Mouse (Mus musculus): ENCODE data around the gene Lrrc61.
"Not testable (repeated sequence)": the region's sequence is repeated elsewhere in the genome, so short reads cannot be mapped to it uniquely, and the experiment has no call there.

Gene Lrrc61

GRCm38 (mm10) chr6:48554280-48555103 is at the start of gene Lrrc61:
TSS of gene Lrrc61 (plus strand) at chr6:48554796.
- peak; percentile 98 to 99 for DNase-seq

- DNase-seq, result no peak
Observed at GRCm38 (mm10) chr6:48508087-48508486, 46.5 kb upstream of the Lrrc61 start.

DNA sequence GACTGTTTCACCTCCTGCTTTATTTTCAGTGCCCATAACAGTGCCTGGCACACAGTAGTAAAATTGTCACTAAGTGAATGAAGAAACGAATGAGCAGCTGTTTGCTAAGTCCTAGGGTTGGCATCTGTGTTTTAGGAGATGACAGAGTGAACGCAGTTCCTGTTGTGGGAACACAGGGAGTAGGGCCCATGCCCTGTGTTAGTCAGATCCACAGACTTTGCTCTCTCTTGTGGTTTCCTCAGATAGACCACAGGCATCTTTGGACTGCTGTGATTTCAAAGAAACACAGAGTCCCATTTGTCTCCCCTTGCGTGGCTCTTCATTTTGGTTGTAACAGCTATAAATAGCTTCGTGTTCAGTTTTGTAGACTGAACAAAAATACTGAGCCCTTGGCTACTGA is 44.2 kb upstream of the Lrrc61 start:
- DNase-seq, result no peak

DNA sequence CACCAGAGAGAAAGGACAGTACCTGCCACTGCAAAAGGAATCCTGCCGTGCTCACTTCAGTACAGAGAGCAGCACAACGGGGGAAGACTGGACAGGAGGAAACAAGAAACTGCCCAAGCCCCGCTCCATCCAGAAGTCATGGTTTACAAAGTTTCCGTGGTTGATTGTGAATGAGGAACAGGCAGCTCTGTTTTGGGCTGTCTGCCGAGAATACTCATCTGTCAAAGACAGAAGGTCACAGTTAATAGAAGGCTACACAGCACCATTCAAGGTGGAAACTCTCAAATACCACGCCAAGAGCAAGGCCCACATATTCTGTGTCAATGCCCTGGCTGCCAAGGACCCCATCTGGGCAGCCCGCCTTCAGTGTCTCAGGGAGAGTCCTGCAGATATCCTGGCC is 42.7 kb upstream of the Lrrc61 start:
- DNase-seq, result no peak

DNA sequence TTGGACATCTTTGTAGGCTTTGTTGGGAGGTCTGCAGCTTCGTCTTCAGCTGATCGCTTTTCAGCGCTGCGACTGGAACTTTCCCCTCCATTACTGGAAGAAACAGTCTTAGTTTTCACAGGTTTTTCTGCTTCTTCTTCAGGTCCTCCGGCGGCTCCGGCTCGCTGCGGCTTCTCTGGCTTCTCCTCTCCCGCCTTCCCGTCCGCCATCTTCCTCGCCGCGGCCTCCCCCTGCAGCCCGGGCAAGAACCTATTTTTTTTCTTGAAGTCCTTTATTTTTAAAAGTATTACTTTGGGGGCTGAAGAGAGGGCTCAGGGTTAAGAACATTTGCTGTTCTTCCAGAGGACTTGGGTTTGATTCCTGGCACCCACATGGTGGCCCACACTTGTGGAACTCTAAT is 29.7 kb upstream of the Lrrc61 start:
- not testable (repeated sequence) for DNase-seq

GRCm38 (mm10) chr6:48527901-48528300 is 26.7 kb upstream of the Lrrc61 start:
- DNase-seq, result no peak

DNA sequence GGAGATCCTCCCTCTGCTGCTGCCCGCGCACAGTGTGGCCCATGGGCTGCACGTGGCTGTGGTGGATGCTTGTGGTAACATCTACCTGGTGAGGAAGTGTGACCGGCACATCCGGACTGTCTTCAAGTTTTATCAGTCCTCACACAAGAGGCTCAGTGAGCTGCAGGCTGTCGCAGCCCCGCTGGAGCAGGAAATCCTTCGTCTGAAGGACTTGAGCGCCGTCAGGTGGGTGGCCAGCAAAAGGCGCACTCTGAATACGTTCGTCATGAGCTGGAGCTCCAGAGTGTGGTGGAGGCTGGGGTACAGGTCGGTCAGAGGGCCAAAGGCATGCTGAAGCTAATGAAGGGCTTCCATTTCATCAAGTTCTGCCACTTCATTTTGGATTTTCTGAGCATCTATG is 25.3 kb upstream of the Lrrc61 start:
- no peak for DNase-seq

DNA sequence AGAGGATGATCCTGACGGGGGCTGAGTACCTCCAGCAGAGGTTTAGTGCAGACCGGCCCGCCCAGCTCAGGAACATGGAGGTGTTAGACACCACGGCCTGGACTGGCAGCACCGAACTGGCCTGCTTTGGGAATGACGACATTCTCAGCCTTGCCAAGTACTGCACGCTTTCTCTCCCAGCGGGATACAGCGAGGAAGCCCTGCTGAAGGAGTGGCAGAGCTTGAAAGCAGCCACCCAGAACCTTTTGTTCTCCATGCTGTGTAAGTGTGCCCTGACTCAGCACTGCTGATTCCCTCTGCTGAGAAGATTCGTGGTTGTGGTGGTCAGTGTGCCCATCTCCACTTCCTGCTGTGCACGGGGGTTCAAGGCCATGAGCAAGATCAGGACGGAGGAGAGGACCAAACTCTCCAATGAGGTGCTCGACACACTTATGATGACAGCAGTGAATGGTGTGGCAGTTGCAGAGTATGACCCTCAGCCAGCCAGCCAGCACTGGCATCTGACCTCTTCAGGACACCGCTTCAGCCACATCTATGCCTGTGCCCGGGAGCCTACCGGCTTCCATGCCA is 24.6 kb upstream of the Lrrc61 start:
- DNase-seq, result no peak

DNA sequence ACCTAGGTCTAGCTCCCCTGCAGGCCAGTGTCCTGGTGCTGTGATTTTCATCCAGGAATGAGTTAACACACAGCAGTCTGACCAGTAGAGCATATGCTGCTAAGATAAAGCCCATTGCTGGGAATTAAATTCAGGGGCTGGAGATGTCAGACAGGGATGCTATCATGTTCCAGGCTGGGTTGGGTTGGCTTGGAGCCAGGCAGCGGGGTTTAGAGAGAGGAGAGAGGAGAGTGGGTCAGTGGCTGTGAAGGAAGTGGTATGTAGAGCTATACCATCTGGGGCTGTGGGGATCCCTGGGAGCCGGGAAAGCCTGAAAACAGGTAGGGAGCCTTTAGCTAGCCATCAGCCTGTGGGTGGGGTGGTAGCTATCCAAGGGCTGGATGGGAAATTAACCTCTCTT is 23.7 kb upstream of the Lrrc61 start:
- DNase-seq, result no peak

DNA sequence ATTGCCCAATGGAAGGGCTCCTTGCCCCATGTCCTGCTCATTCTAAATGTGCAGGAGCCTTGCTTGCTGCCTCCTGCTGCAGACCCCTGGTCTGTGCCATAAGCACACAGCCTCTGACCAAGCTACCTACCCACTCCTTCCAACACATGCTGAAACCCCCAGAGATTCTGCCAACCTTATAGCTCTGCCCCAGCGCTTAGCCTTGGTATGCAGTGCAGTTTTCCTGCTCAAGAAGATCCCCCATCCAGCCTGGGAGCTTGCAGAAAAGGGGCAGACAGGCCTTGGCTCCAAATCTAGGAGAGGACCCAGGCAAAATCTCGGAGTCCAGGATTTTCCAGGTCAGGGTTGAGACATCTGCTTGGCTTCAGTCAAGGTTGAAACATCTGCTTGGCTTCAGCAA is 21.1 kb upstream of the Lrrc61 start:
- no peak for DNase-seq

- peak; percentile 29 to 36 for DNase-seq
Observed at GRCm38 (mm10) chr6:48534913-48535312, 19.7 kb upstream of the Lrrc61 start.

DNA sequence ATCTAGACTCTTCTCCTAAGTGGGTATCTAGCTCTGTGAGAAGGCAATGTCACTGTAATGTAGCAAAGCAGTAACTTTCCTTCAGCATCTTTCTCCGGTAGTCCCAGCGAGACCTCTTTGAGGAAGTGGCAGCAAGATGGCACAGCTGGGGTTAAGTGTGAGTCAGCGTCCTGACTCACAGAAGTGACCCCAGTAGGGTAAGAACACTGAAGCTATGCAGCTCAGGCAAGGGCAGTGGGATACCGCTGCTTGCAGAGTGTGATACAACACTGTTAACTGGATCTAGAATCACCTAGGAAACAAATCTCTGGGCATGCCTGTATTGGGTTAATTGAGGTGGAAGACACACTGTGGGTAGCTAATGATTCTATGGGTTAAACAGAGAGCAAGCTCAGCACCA is 18.5 kb upstream of the Lrrc61 start:
- DNase-seq, result no peak

- peak; percentile 85 to 93 for DNase-seq
Observed at GRCm38 (mm10) chr6:48537105-48537954, 17.3 kb upstream of the Lrrc61 start, which contains the start of gene Atp6v0e2. TSS of gene Atp6v0e2 (plus strand) at chr6:48537615.

DNA sequence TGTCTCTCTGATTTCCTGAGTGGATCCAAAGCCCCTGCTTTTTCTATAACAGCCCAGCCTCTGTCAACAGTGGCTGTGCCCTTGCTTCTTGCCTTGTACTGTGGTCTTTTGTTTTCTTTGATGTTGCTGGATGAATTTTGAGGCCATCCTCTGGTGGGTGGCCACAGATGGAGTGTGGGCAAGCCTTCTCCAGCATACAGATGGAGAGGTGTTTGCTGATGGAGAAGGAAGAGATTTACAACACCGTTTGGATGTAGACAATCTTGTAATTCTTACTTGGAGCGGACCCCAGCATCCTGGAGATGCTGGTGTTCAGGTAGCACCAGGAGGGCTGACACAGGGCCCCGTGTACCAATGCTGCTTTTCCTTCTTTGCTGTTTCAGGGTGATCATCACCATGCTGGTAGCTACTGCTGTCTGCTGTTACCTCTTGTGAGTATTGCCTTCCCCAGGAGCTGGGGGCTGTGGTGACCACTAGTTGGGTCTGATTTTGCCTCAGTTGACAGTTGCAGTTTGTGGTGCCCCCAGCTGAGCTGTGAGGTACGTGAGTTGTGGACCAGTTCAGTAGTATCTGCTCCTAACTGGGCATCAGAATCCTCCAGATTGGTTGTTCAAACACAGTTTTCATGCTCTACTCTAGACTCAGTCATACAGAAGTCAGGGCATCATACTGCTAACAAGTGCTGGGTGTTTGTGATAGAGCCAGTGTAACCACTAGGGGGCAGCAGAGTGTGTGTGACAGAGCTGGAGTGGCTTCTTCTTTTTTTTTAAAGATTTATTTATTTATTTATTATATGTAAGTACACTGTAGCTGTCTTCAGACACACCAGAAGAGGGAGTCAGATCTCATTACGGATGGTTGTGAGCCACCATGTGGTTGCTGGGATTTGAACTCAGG is 15.5 kb upstream of the Lrrc61 start:
- peak; percentile 84 to 88 for DNase-seq

GRCm38 (mm10) chr6:48539860-48540259 is 14.7 kb upstream of the Lrrc61 start:
- no peak for DNase-seq

- DNase-seq, result no peak
Observed at GRCm38 (mm10) chr6:48540721-48541120, 13.9 kb upstream of the Lrrc61 start.

DNA sequence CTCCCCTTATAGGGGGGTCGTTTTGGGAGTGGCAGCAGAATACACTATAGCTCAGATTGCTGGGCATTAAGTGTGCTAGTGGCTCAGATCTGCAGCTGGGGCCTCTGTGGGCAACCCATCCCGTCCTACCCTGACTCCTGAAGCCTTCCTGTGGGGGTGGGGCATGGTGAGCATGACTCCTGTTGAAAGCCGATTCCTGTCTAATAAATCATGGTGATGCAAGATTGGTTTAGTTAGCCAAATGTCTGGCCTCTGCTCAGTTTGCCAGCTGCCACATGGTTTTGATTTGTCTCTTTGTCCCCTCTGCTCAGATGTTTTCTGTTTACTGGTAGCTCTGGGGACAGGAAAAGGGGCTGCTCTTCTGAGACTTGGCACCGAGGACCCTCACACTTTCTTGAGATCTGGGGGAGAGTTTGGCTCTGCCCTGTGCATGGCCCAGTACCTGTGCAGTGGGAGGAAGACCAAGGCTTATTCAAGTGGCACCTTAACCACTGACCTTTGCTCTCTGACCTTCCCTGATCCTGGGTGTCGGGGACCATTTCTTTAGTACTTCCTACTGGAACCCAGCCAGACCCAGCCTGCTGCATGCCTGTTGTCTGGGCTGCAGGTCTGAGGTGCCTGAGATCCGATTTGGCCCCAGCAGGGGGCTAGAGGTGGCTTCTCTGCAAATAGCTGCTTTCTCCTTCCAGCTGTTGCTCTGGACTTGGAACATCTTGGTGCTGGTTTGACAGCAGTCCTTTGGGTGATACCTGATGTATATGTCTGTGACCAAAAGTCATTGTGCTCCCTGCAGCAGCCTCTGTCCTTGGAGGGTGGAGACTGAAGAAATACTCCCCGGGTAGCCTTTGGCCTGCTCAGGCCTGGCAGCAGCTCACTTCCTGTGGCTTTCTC is 12.8 kb upstream of the Lrrc61 start:
- peak; percentile 61 to 70 for DNase-seq

- DNase-seq, result no peak
Observed at GRCm38 (mm10) chr6:48542631-48543030, 12.0 kb upstream of the Lrrc61 start.

GRCm38 (mm10) chr6:48545251-48545650 is 9.3 kb upstream of the Lrrc61 start:
- no peak for DNase-seq

DNA sequence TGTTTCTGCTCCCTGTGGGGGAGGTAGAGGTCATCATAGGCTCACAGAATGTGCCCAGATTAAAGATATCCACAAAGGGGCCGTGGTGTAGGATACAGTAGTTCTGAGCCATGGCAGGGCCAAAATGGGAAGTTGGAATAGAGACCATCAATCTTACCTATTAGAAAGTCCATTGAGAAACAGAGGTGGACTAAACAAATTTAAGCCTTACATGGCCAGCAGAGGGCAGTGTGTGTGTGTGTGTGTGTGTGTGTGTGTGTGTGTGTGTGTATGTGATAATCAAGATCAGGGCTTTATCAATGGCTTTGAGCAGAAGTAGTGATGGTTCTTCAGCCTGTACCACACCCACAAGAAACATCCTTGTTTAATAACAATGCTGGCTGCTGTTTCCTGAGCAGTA is 8.3 kb upstream of the Lrrc61 start:
- peak; percentile 52 to 83 for DNase-seq

- no peak for DNase-seq
Observed at GRCm38 (mm10) chr6:48546858-48547257, 7.7 kb upstream of the Lrrc61 start.

Data from kidney, postnatal 36 days (tissue).